Mouse (Mus musculus) hindlimb bud, embryonic 11.5 days (tissue): Measurements from ENCODE around the gene Acadm.

Experiments used
- DNase-seq: peaks from one replicate; pipeline ENCODE4 v3.0.0-alpha.2; 2012; ENCODE audit warnings: low read depth, low spot score; ENCODE audit errors: extremely low spot score

Acadm gene

GRCm38 (mm10) chr3:153904586-153904985 lies 39.8 kb downstream of the Acadm start:
- no peak for DNase-seq

GRCm38 (mm10) chr3:153902595-153902994 lies 41.8 kb downstream of the Acadm start:
- DNase-seq: no peak

- DNase-seq: no peak
These were observed 42.5 kb downstream of the Acadm start for GRCm38 (mm10) chr3:153901904-153902303.

GRCm38 (mm10) chr3:153897216-153897615 lies 47.2 kb downstream of the Acadm start:
- no peak for DNase-seq

- DNase-seq: no peak
These were observed 49.0 kb downstream of the Acadm start for GRCm38 (mm10) chr3:153895454-153895853.

GRCm38 (mm10) chr3:153889188-153889781 lies 55.1 kb downstream of the Acadm start:
- no peak for DNase-seq

GRCm38 (mm10) chr3:153888141-153888540 lies 56.3 kb downstream of the Acadm start:
- no peak for DNase-seq

- no peak for DNase-seq
These were observed 58.1 kb downstream of the Acadm start for GRCm38 (mm10) chr3:153886296-153886695.
